Mouse (Mus musculus) left cerebral cortex, adult 8-10 months (tissue): ENCODE data around the gene 1110065P20Rik. TPM values are rescaled to one million over a fixed set of nuclear protein-coding genes. Genes with fewer than 3 reads are reported as not detected.

ENCODE experiments used
- DNase-seq, 2 experiments: peaks; one replicate each; pipeline ENCODE4 v3.0.0; 2022; ENCODE audit warnings: low spot score in 2 of 2
- total RNA-seq, 4 experiments: library from RNA; stranded (reverse); gene quantifications; 2 replicates each; pipeline ENCODE4 v1.2.4; 2022

Gene 1110065P20Rik
- total RNA-seq, result 10 to 100 TPM; 66.4 to 70.2 (median 67.8) TPM

- DNase-seq, result peak; percentile 51 to 76
Observed at GRCm38 (mm10) chr4:124850933-124851658, at the start of gene 1110065P20Rik. Gene 1110065P20Rik (minus strand): TSS chr4:124851196.

- DNase-seq, result no peak
Observed at GRCm38 (mm10) chr4:124899906-124900305, 48.9 kb upstream of the 1110065P20Rik start.

- DNase-seq, result no peak
Observed at GRCm38 (mm10) chr4:124898428-124898827, 47.4 kb upstream of the 1110065P20Rik start.

GRCm38 (mm10) chr4:124894508-124895428 lies 43.8 kb upstream of the 1110065P20Rik start:
- DNase-seq, result peak; percentile 49 to 76

GRCm38 (mm10) chr4:124893769-124894168 lies 42.8 kb upstream of the 1110065P20Rik start:
- no peak for DNase-seq

- no peak for DNase-seq
Observed at GRCm38 (mm10) chr4:124890831-124891230, 39.8 kb upstream of the 1110065P20Rik start.

- DNase-seq, result no peak
Observed at GRCm38 (mm10) chr4:124889935-124890334, 38.9 kb upstream of the 1110065P20Rik start.

GRCm38 (mm10) chr4:124888702-124889101 lies 37.7 kb upstream of the 1110065P20Rik start:
- DNase-seq, result peak in 1 of 2 experiments; percentile 58

- DNase-seq, result no peak
Observed at GRCm38 (mm10) chr4:124882151-124882729, 31.2 kb upstream of the 1110065P20Rik start.

GRCm38 (mm10) chr4:124881341-124881908 lies 30.4 kb upstream of the 1110065P20Rik start:
- peak; percentile 71 to 74 for DNase-seq

- no peak for DNase-seq
Observed at GRCm38 (mm10) chr4:124880599-124880998, 29.6 kb upstream of the 1110065P20Rik start, which contains the start of gene Epha10. Gene Epha10 (plus strand): TSS chr4:124880899.

GRCm38 (mm10) chr4:124872719-124873118 lies 21.7 kb upstream of the 1110065P20Rik start:
- no peak for DNase-seq

- DNase-seq, result no peak
Observed at GRCm38 (mm10) chr4:124861283-124862188, 10.5 kb upstream of the 1110065P20Rik start, which contains the start of gene Maneal. Gene Maneal (minus strand): TSS chr4:124862171.

GRCm38 (mm10) chr4:124860446-124860845 lies 9.4 kb upstream of the 1110065P20Rik start:
- no peak for DNase-seq

GRCm38 (mm10) chr4:124858370-124858769 lies 7.4 kb upstream of the 1110065P20Rik start:
- DNase-seq, result no peak

- DNase-seq, result peak in 1 of 2 experiments; percentile 59
Observed at GRCm38 (mm10) chr4:124856294-124856693, 5.3 kb upstream of the 1110065P20Rik start.

GRCm38 (mm10) chr4:124850261-124850913 lies 609 bp downstream of the 1110065P20Rik start, which contains the start of gene Yrdc:
Gene Yrdc (plus strand): TSS chr4:124850679.
- DNase-seq, result peak; percentile 82 to 93

GRCm38 (mm10) chr4:124849631-124850260 lies 1.2 kb downstream of the 1110065P20Rik start:
- peak; percentile 50 to 85 for DNase-seq

GRCm38 (mm10) chr4:124847573-124847972 lies 3.4 kb downstream of the 1110065P20Rik start:
- DNase-seq, result peak; percentile 71 to 87
